Mouse (Mus musculus) embryonic facial prominence, embryonic 10.5 days (tissue): Measurements from ENCODE around the gene Dclk2. TPM values are rescaled to one million over a fixed set of nuclear protein-coding genes. Genes with fewer than 3 reads are reported as not detected.

Experiments used
- DNase-seq: peaks from one replicate; pipeline ENCODE4 v3.0.0-alpha.2; 2017; ENCODE audit warnings: low spot score
- H3K27ac ChIP-seq: fragments of 300-500 bp; sonication (generic); replicated peaks from 2 replicates; pipeline ENCODE4 v1.5.1; 2016; ENCODE audit warnings: mild to moderate bottlenecking
- H3K27me3 ChIP-seq: fragments of 300-500 bp; sonication (generic); replicated peaks from 2 replicates; pipeline ENCODE4 v1.6.1; 2016; ENCODE audit warnings: low read depth, mild to moderate bottlenecking; ENCODE audit not compliant: poor library complexity, severe bottlenecking
- H3K36me3 ChIP-seq: fragments of 300-500 bp; sonication (generic); replicated peaks from 2 replicates; pipeline ENCODE4 v1.6.1; 2016; ENCODE audit warnings: mild to moderate bottlenecking, moderate library complexity
- H3K4me1 ChIP-seq: fragments of 300-500 bp; sonication (generic); 2 replicates; pipeline ENCODE4 v1.6.1; 2016
- H3K4me3 ChIP-seq: fragments of 300-500 bp; sonication (generic); 2 replicates; pipeline ENCODE4 v1.5.1; 2016; ENCODE audit warnings: mild to moderate bottlenecking, moderate library complexity
- H3K9me3 ChIP-seq: fragments of 300-500 bp; sonication (generic); 2 replicates; pipeline ENCODE4 v1.6.1; 2016; ENCODE audit warnings: mild to moderate bottlenecking
- WGBS: fragments of 180-500 bp; shearing (Covaris S2); methylation state at CpG from one replicate; pipeline ENCODE4 v1.1.7; 2016; 5-methylcytosine and 5-hydroxymethylcytosine counted together
- polyA plus RNA-seq: library from polyadenylated mRNA; unstranded; fragments of >200 nt; fragmentation: Nextera tagmentation; extraction: Ambion mirVana; gene quantifications from 2 replicates; pipeline ENCODE4 v1.2.1, GENCODE M21; 2016

Gene Dclk2
- polyA plus RNA-seq, 1 experiment from 2014 or later: 14.2 TPM

DNA sequence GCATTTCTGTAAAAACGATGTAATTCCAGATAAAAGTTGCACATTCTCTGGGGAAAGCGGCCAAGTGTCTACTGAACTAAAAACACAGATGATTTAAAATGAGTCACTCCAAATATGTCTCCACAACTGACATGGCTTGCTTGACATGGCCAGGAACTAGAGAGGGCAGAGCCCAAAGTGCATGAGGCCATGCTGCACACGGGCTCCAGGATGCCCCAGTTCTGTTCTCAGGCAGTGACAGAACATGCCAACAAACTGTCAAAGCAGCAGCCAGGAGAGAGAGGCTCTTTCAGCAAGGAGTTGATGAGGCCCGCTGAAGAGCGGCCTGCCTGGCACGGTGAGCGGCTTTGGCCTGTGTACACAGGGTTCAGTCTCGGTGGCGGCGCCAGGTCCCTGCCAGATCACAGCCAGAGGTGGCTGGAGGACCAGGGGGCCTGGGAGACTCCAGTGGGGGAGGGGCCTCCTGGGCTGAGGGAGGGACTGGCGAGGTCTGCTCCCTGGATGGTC, 133.8 kb downstream of the Dclk2 start:
- no peaks in the 10 kb centered on the region for H3K9me3 ChIP-seq
- H3K36me3 ChIP-seq: peaks cover 37% of the 10 kb centered on the region
- H3K27ac ChIP-seq: peak overlapping the region; percentile 81
- H3K27me3 ChIP-seq: no peaks in the 10 kb centered on the region
- H3K4me1 ChIP-seq: peaks cover 49% of the 10 kb centered on the region
- peak overlapping the region; percentile 13; the same call in 1 of the 2 replicates for H3K4me3 ChIP-seq
- DNase-seq: peak; percentile 45
- 71% methylated on average over 11 of the region's 11 CpGs for WGBS

DNA sequence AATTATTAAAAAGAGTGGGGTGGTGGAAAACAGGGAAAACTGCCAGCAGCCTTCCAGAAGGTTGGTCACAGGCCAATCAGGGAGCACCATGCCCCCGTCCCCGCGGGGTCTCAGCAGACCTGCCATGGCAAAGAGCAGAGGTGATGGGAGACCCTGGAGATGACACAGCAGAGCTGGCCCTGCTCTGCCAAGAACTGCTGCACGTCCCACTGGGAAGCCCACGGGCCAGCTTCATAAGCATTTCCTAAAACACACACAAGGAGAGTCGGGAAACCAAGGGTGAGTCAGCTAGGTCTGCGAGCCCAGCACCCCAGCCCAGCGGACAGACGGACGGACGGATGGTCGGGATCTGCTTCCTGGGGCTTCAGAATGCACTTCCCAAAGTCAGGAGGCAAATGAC, 134.4 kb downstream of the Dclk2 start:
- 92% methylated on average over 12 of the region's 12 CpGs for WGBS
- Histone ChIP-seq H3K27me3 (no peaks in the 10 kb centered on the region), H3K4me3 (no peak overlapping the region), H3K36me3 (peaks cover 35% of the 10 kb centered on the region), H3K4me1 (peaks cover 49% of the 10 kb centered on the region), H3K9me3 (no peaks in the 10 kb centered on the region), H3K27ac (peak overlapping the region; percentile 41)
- DNase-seq: no peak

DNA sequence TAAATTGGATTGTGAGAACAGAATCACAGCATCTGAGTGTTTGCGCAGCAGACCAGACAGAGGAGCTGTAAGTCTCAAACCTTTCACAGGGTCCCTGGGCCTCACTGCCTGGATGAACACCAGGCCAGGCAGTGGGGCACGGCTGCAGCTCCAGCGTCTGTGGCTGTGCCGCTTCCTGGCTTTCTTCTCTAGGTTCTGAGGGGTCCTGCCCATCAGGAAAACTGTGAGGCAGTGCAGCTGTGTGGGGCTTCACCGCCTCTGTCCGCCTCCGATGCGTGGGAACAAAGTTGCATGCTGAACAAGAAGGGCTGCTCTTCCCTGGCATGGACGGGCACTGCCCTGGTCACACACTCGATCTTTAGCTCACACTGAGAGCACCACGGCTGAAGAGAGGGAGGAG, 135.7 kb downstream of the Dclk2 start:
- no peak for DNase-seq
- H3K36me3 ChIP-seq: peaks cover 46% of the 10 kb centered on the region
- no peaks in the 10 kb centered on the region for H3K27me3 ChIP-seq
- H3K9me3 ChIP-seq: no peaks in the 10 kb centered on the region
- H3K4me3 ChIP-seq: no peak overlapping the region
- 0 out of 2 replicates have a peak overlapping the region, but pooled peaks have one; percentile 31 for H3K27ac ChIP-seq
- WGBS: 85% methylated on average over 11 of the region's 11 CpGs
- H3K4me1 ChIP-seq: peaks cover 38% of the 10 kb centered on the region

DNA sequence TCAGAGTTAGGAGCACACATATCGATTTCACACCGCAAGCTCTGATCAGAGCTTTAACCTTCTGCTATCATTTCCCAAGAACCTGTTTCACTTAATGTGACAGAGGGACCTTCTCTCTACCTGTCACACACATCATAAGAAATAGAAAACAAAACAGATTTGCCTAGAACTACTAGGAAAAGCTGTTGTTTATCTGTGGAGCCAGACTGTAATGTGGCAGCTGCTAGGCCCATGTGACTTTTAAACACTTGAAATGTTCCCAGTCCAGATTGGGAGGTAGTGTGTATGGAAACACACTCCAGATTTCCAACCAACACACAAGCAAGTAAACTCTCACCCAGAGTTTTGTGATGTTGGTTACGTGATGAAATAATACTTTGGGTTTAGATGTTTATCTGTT, 136.6 kb downstream of the Dclk2 start:
- Histone ChIP-seq H3K27me3 (no peaks in the 10 kb centered on the region), H3K9me3 (no peaks in the 10 kb centered on the region), H3K4me1 (peaks cover 30% of the 10 kb centered on the region), H3K27ac (no peak overlapping the region), H3K36me3 (peaks cover 53% of the 10 kb centered on the region), H3K4me3 (no peak overlapping the region)
- WGBS: 89% methylated on average over 3 of the region's 3 CpGs
- no peak for DNase-seq

DNA sequence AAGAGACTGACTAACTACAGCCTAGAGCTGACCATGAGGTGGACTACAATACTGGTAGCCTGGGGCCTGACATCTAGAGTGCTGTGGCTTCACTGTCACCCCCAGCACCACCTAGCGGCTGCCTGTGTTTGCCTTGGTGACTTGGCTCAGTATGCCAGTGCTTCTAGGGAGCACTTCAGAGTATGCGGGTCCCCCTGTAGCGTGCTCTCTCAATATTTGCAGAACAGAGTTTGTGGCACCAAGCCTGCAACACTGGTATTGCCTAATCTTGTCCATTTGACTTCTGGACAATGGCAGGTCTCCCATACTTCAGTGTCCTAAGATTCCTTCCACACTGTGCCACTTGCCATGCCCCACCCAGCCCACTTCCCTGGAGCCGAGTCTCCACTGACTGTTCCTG, 140.9 kb downstream of the Dclk2 start:
- Histone ChIP-seq H3K4me3 (no peak overlapping the region), H3K27me3 (no peaks in the 10 kb centered on the region), H3K27ac (no peak overlapping the region), H3K4me1 (peaks cover 14% of the 10 kb centered on the region), H3K9me3 (no peaks in the 10 kb centered on the region), H3K36me3 (peaks cover 54% of the 10 kb centered on the region)
- no peak for DNase-seq
- 72% methylated on average over 4 of the region's 4 CpGs for WGBS

DNA sequence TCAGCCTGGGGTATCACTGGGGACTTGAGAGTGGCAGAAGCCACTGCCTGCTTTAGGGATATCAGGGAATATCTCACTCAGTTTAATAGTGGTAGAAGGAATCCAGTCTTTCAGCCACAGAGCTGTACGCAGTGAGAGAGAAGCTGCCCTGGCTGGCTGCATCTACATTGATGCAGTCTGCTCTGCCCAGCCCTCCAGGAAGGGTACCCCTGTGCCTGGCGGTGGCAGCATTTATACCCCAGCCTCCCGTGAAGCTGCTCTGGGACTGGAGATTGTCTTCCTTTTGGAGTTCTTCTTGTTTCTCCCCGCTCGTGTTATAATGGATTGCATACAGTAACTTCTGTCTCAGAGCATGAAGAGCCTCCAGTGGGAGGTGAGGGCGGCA, 145.2 kb downstream of the Dclk2 start:
- WGBS: 87% methylated on average over 6 of the region's 6 CpGs
- H3K27ac ChIP-seq: peak overlapping the region; percentile 58

DNA sequence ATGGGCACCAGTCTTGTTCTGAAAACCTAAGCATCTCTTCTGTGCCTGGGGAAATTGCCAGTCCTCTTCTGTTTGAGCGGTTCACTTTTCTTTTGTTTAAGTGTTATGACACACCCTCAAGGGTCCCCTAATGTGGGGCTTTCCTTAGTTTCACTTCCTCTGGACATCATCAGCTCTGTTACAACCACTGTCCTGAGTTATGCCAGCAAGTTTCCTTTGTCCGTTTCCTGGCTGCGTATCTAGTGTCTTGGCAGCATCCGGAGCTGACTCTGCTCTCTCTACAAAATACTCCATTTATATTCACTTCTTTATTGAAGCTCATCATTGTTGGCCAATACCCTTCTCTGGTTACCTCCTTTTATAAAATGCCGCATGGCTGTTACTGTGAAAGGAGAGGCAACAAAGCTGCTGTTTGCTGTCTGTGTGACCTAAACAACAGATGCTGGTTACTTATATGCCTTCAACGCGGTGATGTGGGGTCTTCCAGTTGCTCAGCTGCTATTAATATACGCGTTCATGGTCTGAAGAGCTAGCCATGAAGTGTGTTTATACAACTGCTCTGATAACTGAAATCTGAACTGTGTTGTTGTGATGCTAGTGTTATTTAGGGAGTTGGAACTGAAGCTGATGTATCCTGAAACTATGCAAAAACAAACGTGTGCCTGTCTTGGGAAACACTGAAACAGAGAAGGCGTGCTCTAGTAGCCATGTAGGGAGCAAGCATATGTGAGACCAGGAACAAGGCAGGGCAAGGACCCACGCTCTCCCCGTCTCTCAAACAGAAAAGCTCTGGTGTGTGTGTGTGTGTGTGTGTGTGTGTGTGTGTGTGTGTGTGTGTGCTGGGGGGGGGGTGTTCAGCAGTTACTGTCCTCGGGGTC, 145.8 kb downstream of the Dclk2 start:
- Histone ChIP-seq H3K27me3 (no peaks in the 10 kb centered on the region), H3K36me3 (peaks cover 23% of the 10 kb centered on the region), H3K9me3 (no peaks in the 10 kb centered on the region), H3K4me3 (no peak overlapping the region), H3K4me1 (peaks cover 25% of the 10 kb centered on the region), H3K27ac (peak overlapping the region; percentile 58)
- no peak for DNase-seq
- WGBS: 70% methylated on average over 14 of the region's 14 CpGs

More for the DNA sequence above, 145.2 kb downstream of the Dclk2 start:
- H3K36me3 ChIP-seq: peaks cover 29% of the 10 kb centered on the region
- no peaks in the 10 kb centered on the region for H3K27me3 ChIP-seq
- H3K4me3 ChIP-seq: no peak overlapping the region
- H3K4me1 ChIP-seq: peaks cover 19% of the 10 kb centered on the region
- no peaks in the 10 kb centered on the region for H3K9me3 ChIP-seq
- DNase-seq: no peak

DNA sequence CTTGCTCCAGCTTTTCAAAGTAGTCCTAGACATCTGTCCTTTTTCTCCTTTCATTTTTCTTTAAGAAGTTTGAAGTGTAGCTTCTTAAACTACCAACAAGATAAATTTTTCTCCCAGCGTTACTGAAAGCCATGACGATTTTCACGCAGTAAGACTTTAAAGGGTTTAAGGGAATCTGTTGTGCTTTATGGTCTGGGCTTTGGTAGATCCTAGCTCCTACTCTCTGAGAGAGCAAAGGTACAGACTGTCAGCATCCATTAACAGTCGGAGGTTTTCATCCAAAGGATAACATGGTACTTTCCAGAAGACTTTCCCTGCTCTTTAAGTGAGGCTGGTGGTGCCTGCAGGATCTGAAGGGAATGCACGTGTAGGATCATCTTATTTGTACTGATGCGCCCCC, 151.7 kb downstream of the Dclk2 start:
- Histone ChIP-seq H3K27me3 (no peaks in the 10 kb centered on the region), H3K9me3 (no peaks in the 10 kb centered on the region), H3K36me3 (peaks cover 6% of the 10 kb centered on the region), H3K4me3 (no peak overlapping the region), H3K4me1 (peaks cover 27% of the 10 kb centered on the region), H3K27ac (peak overlapping the region; percentile 77)
- 67% methylated on average over 6 of the region's 6 CpGs for WGBS
- DNase-seq: no peak

DNA sequence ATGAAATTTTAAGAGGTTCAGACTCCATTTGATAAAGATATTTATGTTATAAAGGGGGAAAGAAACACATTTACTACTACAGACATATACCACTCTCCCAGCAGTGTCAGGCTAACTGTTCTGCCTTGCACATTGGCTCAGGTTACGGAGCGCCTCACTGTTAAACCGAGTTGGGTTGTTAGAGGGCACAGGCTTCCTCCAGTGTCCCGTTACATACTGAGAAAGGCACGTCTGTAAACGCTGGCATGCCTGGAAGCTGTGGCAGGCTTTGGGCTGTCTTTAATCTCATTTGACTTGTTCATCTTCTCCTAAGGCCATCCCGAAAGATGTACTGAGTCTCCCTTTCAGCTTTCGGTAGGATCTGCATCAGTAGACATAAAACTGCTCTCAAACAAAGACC, 152.1 kb downstream of the Dclk2 start:
- Histone ChIP-seq H3K4me1 (peaks cover 27% of the 10 kb centered on the region), H3K4me3 (no peak overlapping the region), H3K27me3 (no peaks in the 10 kb centered on the region), H3K9me3 (no peaks in the 10 kb centered on the region), H3K27ac (peak overlapping the region; percentile 77), H3K36me3 (peaks cover 8% of the 10 kb centered on the region)
- WGBS: 11% methylated on average over 8 of the region's 8 CpGs
- DNase-seq: peak; percentile 72

DNA sequence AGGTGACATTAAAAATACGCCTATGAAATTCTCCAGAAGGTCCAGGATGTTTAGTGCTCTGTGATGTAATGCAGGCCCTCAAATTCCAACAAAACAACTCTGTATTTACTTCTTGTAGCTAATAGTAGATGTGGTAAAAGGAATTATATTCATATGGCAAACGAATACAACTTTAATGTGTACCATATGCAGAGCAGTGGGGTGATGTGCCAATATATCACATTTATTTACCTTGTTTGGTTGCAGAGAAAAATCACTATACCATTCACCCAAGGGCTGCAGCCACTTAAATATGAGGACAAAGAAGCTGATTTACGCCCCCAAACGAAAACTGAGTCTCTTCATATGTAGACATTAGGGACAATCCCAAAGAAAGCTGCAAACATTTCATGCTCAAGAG, 158.2 kb downstream of the Dclk2 start:
- Histone ChIP-seq H3K4me3 (no peak overlapping the region), H3K36me3 (peaks cover 9% of the 10 kb centered on the region), H3K9me3 (no peaks in the 10 kb centered on the region), H3K27ac (0 out of 2 replicates have a peak overlapping the region, but pooled peaks have one; percentile 6), H3K4me1 (peaks cover 18% of the 10 kb centered on the region), H3K27me3 (no peaks in the 10 kb centered on the region)
- no peak for DNase-seq
- WGBS: 87% methylated on average over 4 of the region's 4 CpGs

DNA sequence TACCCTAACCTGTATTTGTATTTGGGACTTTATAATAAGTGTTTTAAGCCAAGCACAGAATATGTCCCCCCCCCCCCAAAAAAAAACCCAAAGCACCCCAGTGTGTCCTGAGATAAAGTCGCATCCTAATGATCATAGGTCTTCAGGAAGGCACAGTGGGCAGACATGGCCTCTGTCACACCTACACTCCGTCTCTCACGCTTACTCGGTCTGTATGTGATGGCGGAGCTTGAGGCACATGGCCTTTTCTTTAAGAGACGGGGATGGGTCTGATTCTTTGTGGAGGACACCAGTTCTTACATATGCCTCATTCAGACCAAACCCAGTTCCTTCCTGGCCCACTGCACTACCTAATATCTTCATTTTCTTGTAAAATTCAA, 158.6 kb downstream of the Dclk2 start:
- H3K27me3 ChIP-seq: no peaks in the 10 kb centered on the region
- no peak overlapping the region for H3K4me3 ChIP-seq
- WGBS: 90% methylated on average over 6 of the region's 6 CpGs
- H3K4me1 ChIP-seq: peaks cover 18% of the 10 kb centered on the region
- no peaks in the 10 kb centered on the region for H3K9me3 ChIP-seq
- DNase-seq: no peak
- 0 out of 2 replicates have a peak overlapping the region, but pooled peaks have one; percentile 6 for H3K27ac ChIP-seq
- peaks cover 11% of the 10 kb centered on the region for H3K36me3 ChIP-seq

DNA sequence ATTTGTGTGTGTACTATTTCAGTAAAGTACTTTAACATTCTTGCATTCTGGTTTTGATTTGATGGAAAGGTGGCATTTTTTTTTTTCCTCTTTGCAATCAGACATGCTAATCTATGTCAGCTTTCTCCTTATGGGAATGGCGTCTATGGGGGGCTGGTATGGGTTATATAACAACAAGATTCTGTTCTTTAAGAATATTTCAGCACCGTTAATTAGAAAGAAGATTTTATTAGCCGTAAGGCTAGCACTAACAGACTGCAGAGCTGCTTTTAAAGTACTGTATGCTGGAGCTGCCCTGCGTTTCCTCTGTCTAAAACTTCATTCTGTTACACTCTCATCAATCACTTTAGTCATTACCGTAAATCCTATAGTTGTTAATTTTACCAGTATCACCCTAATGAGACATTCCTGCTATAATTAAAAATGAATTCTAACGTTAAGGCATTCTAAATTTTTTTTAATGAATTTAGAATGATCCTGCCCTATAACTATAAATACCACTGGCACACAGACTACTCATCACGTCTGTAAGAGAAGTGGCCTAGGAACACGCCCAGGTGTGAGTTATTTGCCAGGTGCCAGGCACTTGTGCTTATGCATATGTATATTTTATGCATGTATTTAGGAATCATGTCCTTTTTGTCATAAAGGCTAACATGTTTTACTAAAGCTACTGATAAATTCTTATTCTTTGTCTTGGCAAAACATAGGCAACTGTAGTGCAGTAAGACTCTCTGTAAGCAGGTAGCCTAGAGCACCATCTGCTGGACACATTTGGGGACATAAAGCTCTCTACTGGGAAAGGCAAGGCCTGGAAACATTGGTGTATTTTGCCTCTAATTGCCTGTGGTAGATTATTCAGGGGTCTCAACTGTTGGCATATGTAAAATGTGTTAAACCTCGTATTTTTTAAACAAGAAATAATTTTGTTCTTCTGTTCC, 159.3 kb downstream of the Dclk2 start:
- Histone ChIP-seq H3K9me3 (no peaks in the 10 kb centered on the region), H3K4me1 (peaks cover 18% of the 10 kb centered on the region), H3K27me3 (no peaks in the 10 kb centered on the region), H3K4me3 (no peak overlapping the region), H3K27ac (no peak overlapping the region; the same call in 1 of the 2 replicates), H3K36me3 (peaks cover 11% of the 10 kb centered on the region)
- peak; percentile 71 for DNase-seq
- 63% methylated on average over 9 of the region's 9 CpGs for WGBS
